Comparison of ENCODE assay signal across 20 mouse cellular contexts in the genomic region with DNA sequence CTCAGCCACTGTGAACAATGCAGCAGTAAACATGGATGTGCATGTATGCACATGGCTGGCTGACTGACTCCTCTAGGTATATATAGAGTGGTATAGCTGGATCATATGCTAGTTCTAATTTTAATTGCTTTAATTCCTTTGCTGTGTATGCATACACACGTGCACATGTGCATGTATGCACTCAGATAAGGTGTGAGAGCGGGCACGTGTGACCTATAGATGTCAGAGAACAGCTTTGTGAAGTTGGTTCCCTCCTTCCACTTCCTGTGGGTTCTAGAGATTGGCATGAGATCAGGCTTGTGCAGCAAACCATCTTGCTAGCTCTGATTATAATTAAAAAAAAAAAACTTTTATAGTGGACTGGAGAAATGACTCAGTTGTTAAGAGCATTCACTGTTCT. TPM values are rescaled to one million over a fixed set of nuclear protein-coding genes. Genes with fewer than 3 reads are reported as not detected.
"Had no signal": no experiment of that assay in that cellular context is flagged by ENCODE, and none has a peak within 500 bp of the region (broad histone marks: within the 10 kb centered on the region; RNA-seq: fewer than 3 reads in every experiment).

No protein-coding gene starts in this region.

- H3K9ac ChIP-seq: neural tube, embryonic 13.5 days; neural tube, embryonic 15.5 days; stomach, embryonic 15.5 days had no signal

- H3K4me2 ChIP-seq: neural tube, embryonic 13.5 days; neural tube, embryonic 15.5 days; stomach, embryonic 15.5 days had no signal

- H3K27me3 ChIP-seq: neural tube, embryonic 13.5 days; neural tube, embryonic 15.5 days; stomach, embryonic 15.5 days had no signal

- H3K4me1 ChIP-seq: stomach, embryonic 15.5 days had no signal

- H3K36me3 ChIP-seq: neural tube, embryonic 13.5 days; neural tube, embryonic 15.5 days; stomach, embryonic 15.5 days had no signal

- H3K27ac ChIP-seq: neural tube, embryonic 13.5 days; neural tube, embryonic 15.5 days; stomach, embryonic 15.5 days; stomach, postnatal 0 days had no signal

- H3K9me3 ChIP-seq: neural tube, embryonic 13.5 days; neural tube, embryonic 15.5 days; stomach, embryonic 15.5 days had no signal

- DNase-seq: retina, postnatal 1 day; right cerebral cortex, adult 18-20 months; right cerebral cortex, postnatal 14 days; right cerebral cortex, postnatal 25 days; right cerebral cortex, postnatal 4 days; spleen, adult 18-20 months; thymus, adult 18-20 months; thymus, adult 2 months; thymus, postnatal 14 days; thymus, postnatal 25 days; thymus, postnatal 36 days; thymus, postnatal 4 days had no signal

- H3K4me3 ChIP-seq: neural tube, embryonic 13.5 days; neural tube, embryonic 15.5 days; stomach, embryonic 15.5 days had no signal

RNA-seq across cellular contexts. Expression of a gene that starts 2.7 kb away (rescaled TPM):
- polyA plus RNA-seq: stomach, embryonic 14.5 days; stomach, embryonic 16.5 days; stomach, postnatal 0 days had no signal

RNA-seq across cellular contexts. Expression of a gene that starts 19.3 kb away (rescaled TPM):
- total RNA-seq: neutrophil, adult 5-6 weeks had no signal
- polyA plus RNA-seq: small intestine, adult 2 months had no signal
